Mouse (Mus musculus) left cerebral cortex, postnatal 10 days (tissue): ENCODE data around the gene Tmed5. TPM values are rescaled to one million over a fixed set of nuclear protein-coding genes. Genes with fewer than 3 reads are reported as not detected.
"Not testable (repeated sequence)": the region's sequence is repeated elsewhere in the genome, so short reads cannot be mapped to it uniquely, and the experiment has no call there.

Experiments used
- DNase-seq, 2 experiments: peaks; one replicate each; pipeline ENCODE4 v3.0.0; 2021 to 2022; ENCODE audit warnings: low spot score in 2 of 2, mixed read lengths in 1 of 2; ENCODE audit errors: extremely low spot score in 1 of 2
- intact Hi-C: fragments of 180-260 bp; cut with DNase I; formaldehyde crosslinking; loops from one replicate; pipeline ENCODE4 v1.15.1; 2025
- total RNA-seq, 2 experiments: library from RNA; stranded (reverse); gene quantifications; 2 replicates each; pipeline ENCODE4 v1.2.3; 2021

Gene Tmed5
- total RNA-seq = 10 to 100 TPM; 17.2 to 20.0 TPM

DNA sequence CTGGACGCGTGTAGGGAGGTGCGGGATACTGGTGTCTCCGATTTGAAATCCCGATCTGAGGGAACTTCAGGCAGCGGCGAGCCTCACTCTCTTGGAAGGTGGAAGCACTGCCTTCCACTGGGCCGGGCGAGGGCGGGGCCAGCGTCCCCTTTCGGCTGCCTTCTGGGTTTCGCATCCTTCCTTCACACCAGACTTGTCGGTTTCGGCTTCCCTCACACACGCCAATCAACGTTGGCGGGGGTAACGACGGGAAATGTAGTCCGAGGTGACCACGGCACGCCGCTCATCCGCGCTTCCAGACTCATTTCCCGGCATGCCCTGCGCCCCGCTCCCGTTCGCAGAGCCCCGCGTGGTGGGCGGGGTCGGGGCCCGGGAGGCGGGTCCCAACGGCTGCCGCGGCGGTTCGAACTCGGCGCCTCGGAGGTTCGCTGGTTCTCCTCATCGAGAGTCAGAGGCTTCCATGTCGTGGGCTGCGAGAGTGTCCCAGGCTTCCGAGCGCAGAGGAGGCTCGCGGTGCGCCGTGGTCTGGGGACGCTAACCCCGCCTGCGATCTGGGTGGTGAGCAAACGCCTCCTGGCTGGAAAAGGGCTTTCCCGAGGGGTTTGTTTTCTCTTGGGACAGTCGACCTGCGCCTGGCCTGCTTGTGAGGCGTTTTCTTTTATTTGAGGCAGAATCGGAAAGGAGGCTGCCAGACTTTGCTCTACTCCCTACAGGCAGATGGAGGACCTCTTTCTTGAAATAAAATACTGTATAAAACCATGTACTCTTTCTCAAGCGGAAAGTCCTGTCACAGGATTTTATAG, at the start of gene Tmed5, which contains the start of gene Ccdc18:
Tmed5 (minus strand) TSS at position 180 of the 803 bp plus-strand sequence.
Ccdc18 (plus strand) TSS at position 435 of the 803 bp plus-strand sequence.
- intact Hi-C loops = loop anchor here (5.0 kb wide), 1 partner anchor 135 kb away; the partner anchor contains the start of gene Dr1
- DNase-seq = peak; percentile 97 to 98

DNA sequence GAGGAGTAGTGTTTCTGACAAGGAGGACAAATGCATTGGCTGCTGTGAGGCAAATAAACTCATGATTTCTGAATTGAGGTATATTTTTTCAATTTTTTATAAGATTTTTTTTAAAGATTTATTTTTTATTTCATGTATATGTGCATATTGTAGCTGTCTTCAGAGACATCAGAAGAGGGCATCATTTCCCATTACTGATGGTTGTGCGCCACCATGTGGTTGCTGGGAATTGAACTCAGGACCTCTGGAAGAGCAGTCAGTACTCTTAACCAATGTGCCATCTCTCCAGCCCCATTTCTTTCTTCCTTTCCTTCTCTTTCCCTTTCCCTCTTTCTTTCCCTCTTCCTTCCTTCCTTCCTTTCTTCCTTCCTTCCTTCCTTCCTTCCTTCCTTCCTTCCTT, 31.3 kb upstream of the Tmed5 start:
- DNase-seq = peak in 1 of 2 experiments; percentile 24
- intact Hi-C loops = no loop called here

DNA sequence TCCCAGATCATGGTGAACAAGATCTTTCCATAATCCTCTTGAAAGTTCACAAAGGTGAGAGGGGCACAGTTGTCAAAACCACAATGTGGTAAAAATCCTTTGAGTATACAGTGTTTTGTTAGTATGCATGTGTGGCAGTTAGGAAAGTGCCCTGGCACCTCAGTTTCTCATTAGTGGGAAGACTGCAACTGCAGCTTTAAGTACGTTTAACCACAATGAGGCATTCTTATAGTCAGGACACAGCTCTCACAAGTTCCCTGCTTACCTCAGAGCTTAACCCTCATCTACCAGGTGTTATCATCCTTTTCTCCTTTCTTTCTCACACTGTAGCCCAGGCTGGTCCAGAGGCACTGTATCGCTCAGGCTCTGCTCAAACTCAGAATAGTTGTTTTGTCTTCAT, 28.4 kb upstream of the Tmed5 start:
- DNase-seq = no peak
- intact Hi-C loops = no loop called here

DNA sequence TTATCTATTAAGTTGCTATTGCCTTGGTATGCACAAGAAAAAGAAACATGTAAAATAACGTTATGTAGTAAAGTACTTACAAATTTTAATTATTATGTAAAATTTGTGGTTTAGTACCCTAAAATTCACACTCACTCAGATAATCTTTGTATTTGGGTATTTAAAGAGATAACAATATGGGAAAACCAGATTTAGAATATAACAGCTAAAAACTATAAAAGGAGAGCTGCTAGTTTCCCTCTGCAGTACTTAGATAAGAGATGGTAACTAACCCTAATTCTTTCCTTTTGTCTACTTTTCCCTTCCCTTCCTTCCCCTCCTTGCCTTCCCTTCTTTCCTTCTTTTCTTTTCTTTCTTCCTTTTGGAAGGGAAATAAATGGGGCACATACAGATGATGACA, 20.2 kb upstream of the Tmed5 start:
- intact Hi-C loops = no loop called here
- DNase-seq = no peak

DNA sequence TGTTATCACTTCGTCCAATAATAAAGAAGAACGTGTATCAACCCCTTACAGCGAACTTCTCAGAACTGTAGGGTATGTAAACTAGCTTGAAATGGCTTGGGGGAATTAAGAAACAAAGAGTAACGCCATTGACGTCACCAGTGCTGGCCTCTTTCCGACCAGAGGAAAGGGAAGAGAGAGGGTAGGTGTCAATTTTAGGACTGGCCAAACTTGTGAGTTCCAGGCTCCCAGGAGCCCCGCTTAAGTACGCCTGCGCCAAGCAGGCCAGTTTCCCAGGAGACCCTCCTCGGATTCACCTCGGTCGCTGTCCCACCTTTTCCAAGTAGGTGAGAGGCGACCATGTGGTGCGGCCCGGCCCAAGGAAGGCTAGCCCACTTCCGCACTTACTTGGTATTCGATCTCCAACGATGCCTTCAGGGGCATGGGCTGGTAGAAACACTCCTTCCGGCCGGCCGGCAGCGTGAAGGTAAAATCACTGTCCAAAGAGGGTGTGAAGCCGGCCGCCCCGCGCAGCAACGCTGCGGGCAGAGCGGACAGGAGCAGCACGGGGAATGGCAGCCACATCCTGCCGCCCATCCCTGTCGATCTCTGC, 475 bp downstream of the Tmed5 start:
- DNase-seq = peak in 1 of 2 experiments; percentile 3
- intact Hi-C loops = loop anchor here (5.0 kb wide), 1 partner anchor 135 kb away; the partner anchor contains the start of gene Dr1

DNA sequence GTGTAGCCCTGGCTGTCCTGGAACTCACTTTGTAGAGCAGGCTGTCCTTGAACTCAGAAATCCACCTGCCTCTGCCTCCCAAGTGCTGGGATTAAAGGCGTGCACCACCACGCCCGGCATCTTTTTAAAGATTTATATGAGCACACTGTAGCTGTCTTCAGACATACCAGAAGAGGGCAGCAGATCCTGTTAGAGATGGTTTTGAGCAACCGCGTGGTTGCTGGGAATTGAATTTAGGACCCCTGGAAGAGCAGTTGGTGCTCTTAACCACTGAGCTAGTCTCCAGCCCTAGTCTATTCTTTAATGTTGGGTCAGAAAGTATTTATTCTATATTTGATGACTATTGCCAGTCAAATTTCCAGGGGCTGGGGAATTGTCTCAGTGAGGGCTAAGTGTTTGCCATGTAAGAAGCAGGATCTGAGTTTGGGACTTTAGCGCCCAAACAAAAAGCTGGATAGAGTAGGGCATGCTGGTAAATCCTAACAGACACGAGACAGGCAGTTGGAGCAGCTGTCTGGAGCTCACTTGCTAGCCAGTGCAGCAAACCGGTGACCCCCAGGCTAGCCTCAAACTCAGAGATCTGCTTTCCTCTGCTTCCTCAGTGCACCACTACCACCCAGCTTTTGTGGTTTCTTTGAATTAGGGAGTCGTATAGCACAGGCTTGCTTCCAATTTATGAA, 12.1 kb downstream of the Tmed5 start:
- intact Hi-C loops = no loop called here
- DNase-seq = no peak

DNA sequence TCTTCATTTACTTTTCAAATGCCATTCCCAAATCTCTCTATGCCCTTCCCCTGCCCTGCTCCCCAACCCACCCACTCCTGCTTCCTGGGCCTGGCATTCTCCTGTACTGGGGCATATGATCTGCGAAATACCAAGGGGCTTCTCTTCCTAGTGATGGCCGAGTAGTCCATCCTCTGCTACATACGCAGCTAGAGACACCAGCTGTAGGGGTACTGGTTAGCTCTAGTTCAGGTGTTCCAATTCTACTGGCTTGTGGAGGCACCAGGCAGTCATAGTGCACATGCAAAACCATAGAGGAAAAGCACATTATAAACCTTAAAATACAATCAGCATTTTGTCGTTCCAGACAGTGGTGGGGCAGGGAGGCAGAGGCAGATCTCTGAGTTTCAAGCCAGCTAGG, 14.7 kb downstream of the Tmed5 start:
- intact Hi-C loops = no loop called here
- no peak for DNase-seq

DNA sequence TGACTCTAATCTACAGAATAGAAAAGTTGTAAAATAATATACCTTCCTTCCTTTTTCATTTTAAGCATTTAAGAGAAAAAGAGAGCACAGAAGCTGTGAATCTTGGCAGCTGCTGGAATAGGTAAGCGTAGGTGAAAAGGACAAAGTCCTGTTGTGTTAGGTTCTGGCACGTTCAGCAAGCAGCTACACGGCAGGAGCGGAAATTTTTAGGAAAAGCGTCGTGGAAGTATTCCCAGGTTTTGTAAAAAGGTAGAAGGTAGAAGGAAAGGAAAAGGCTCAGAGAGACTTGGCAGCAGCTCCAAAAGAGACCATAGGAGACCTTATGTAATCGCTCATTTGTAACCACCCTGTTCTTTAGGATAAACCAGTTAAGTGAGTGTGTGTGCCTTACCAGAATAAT, 23.1 kb downstream of the Tmed5 start:
- intact Hi-C loops = no loop called here

DNA sequence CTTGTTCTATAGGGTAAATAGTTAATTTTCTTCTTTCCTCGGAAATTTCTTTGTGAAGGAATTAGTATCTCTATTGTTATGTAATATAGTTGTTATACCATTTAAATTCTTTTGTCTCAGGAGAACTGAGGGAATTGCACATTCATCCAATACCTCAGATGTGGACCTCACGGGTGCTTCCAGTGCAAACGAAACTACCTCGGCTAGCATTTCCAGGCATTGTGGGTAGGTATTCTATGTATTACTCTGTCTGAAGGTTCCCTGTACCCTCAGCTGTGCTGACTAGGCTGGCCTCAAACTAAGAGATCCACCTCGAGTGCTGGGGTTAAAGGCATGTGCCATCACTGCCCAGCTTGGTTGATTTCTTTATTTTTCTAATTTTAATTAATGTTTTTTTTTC, 28.1 kb downstream of the Tmed5 start:
- intact Hi-C loops = no loop called here
- no peak for DNase-seq

More for the DNA sequence above, 23.1 kb downstream of the Tmed5 start:
- no peak for DNase-seq

DNA sequence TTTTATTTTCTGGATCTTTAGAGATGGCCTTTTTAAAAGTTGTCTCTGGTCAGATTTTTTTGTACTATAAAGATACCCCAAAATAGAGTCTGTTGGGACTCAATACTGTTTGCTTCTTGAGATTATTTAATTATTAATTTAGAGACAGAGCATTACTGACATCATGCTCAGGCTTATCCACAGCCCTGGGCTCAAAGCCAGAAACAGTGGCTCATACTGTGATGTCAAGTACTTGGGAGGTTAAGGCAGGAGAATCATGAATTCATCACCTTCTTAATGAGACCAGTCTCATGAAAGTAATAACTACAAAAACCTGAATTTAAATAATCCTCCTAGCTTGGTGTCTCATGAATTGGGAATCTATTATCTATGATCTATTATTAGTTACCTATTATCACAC, 32.2 kb downstream of the Tmed5 start:
- no peak for DNase-seq
- intact Hi-C loops = no loop called here

DNA sequence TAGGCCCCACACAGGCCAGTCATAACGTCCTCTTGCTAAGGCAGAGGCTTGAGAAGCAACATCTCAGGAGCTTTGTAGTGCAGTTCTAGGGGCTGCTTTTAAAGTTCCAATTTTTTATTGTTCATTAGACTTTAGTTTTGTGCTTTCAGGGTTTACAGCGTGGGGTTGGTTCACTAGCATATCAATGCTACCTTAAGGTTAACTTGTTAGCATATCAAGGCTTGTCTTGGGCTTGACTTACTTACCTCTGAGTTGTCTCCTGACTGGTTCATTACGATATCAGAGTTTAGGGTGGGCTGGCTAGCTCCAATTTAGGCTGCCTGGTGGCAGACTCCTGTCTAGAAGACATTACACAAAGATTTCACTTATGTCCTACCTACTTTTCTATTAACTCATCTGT, 34.7 kb downstream of the Tmed5 start:
- DNase-seq = no peak
- intact Hi-C loops = no loop called here

DNA sequence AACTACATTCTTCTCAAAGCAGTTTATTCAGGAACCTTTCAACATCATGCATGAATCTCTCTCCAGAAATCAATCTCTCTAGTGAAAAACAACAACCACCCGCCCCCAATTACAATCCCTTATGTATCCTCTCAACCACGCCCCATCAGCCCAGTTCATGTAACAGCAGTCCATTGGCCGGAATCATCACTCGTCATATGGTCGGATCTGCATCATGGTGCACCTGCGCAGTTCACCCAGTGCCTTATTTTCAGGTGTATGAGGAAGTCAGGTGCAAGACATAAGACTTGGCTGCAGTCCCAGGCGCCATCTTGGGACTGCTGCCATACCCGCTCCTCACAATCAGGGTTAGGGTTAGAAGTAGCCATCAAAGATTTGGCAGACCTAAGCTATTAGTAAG, 39.7 kb downstream of the Tmed5 start:
- DNase-seq, intact Hi-C loops: not testable (repeated sequence)

DNA sequence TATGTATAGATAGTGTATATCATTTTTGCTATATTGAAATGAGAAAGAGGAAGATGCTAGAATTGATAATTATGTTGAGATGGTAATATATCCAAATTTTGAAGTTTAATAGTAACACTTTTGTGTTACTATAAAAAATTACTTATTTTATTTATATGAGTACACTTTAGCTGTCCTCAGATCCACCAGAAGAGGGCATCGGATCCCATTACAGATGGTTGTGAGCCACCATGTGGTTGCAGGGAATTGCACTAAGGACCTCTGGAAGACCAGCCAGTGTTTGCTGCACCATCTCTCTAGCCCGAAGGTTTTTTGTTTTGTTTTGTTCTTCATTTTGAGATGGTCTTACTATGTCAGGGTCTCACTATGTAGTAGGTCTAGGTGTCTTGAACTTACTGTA, 47.0 kb downstream of the Tmed5 start:
- intact Hi-C loops = no loop called here

DNA sequence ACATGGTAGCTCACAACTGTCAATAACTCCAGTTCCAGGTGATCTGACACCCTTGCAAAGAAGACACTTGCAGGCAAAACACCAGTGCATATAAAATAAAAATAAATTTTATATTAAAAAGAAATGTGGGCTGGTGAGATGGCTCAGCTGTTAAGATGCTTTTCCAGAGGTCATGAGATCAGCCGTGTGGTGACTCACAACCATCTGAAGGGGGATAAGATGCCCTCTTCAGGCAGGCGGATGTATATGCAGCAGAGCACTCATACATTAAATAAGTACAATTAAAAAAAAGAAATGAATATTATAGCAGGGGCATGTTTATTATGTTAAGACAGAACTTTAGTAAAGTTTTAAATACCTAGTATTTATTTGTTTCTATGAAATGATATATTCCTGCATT, 50.0 kb downstream of the Tmed5 start:
- intact Hi-C loops = loop anchor here (5.0 kb wide), 1 partner anchor 165 kb away; no protein-coding TSS in a partner anchor
- no peak for DNase-seq

More for the DNA sequence above, 47.0 kb downstream of the Tmed5 start:
- DNase-seq = no peak

DNA sequence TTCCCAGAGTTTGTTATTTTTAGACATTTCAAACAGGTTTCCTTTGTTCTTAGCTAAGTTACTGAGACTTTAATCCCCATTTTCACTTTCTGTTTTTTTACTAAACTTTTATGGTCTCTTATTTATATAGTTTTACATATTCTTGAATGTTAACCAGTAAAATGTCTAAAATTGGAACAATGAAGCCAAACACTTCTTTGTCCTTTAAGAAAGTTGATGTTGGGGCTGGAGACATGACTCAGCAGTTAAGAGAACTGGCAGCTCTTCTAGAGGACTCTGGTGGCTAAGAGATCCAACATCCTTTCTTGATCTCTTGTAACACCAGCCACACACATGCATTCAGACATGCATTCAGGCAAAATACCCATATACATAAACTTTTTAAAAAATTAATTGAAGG, 52.8 kb downstream of the Tmed5 start:
- intact Hi-C loops = loop anchor here (5.0 kb wide), 1 partner anchor 162 kb away; no protein-coding TSS in a partner anchor
- no peak for DNase-seq

DNA sequence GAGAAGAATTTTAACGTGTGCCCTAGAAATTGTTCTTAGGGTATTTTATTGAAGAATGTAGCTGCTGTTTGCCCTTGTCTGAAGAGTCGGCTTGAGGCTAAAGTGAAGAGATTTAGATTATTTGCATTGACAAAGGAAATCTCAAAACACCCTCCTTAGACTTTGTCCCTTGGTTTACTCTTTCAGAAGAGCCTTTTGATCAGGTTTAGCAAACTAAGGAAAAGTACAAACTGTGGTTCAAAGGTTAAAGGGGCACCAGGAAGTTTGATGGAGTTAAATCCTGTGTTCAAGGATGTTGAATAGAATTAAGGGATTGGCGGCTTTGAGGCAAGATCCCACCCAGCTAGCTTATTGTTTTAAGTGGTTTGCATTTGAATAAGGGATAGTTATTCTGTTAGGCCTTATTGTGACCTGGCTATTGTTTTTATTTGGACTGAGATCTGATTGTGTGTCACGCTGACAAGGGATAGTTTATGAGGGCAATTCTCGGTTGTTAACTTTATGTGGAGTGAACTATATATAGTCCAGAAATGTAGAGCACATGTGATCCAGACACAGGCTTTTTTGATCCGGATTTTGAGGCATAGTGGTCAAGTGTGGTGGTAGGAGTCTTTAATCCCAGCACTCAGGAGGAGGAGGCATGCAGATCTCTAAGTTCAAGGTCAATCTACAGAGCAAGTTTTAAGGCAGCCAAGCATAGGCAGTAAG, 55.4 kb downstream of the Tmed5 start:
- DNase-seq = no peak
- intact Hi-C loops = no loop called here

DNA sequence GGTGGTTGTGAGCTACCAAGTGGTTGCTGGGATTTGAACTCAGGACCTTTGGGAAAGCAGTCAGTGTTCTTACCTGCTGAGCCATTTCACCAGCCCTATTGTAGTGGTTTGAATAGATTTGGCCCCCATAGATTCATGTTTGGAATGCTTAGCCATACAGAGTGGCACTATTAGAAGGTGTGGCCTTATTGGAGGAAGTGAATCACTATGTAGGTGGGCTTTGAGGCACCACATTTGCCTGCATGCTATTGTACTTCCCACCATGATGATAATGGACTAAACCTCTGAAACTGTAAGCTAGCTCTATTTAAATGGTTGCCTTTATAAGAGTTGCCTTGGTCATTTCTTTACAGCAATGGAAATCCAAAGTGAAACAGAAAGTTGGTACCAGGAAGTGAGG, 56.2 kb downstream of the Tmed5 start:
- intact Hi-C loops = no loop called here
- DNase-seq = no peak

DNA sequence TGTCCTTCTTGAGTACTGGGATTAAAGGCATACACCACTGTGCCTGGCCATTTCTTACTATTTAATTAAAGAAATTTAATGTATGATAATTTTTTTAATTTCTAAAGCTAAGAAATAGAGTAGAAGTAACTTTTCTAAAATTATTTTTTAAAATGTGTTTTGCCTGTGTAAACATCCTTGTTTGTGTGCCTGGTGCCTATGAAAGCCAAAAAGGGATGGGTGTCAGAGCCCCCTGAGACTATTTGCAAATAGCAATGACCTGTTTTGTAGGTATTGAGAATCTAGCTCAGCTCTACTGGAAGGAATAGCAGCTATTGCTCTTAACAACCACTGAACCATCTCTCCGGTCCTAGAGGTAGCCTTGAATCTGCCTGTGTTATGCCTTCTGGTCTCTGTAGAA, 60.1 kb downstream of the Tmed5 start:
- intact Hi-C loops = no loop called here
- DNase-seq = no peak
